Mouse (Mus musculus) MEL (cell line): Measurements from ENCODE around the gene Lrrc72. TPM values are rescaled to one million over a fixed set of nuclear protein-coding genes. Genes with fewer than 3 reads are reported as not detected.

Experiments
- DNase-seq: peaks from one replicate; pipeline ENCODE4 v3.0.0; 2011; ENCODE audit warnings: low read depth, low spot score
- H3K27ac ChIP-seq: 2 replicates; pipeline ENCODE4 v1.5.1; 2012; ENCODE audit warnings: low read depth, mild to moderate bottlenecking, control low read depth, low read length, moderate library complexity; ENCODE audit not compliant: control insufficient read depth
- H3K27me3 ChIP-seq, 2 experiments: fragments of 150-350 bp in 1 of 2; sonication (generic) in 1 of 2; 2 replicates each; pipeline ENCODE4 v1.6.1; 2012; ENCODE audit warnings: low read length in 2 of 2, mild to moderate bottlenecking in 2 of 2, improper control_type of control experiment in 1 of 2, moderate library complexity in 1 of 2; ENCODE audit not compliant: insufficient read depth in 2 of 2, control insufficient read depth in 1 of 2
- H3K36me3 ChIP-seq, 2 experiments: 2 replicates each; pipeline ENCODE4 v1.6.1; 2012 to 2014; ENCODE audit warnings: low read length in 2 of 2, improper control_type of control experiment in 1 of 2, inconsistent platforms in 1 of 2, mild to moderate bottlenecking in 1 of 2; ENCODE audit not compliant: insufficient read depth in 2 of 2, control insufficient read depth in 1 of 2
- H3K4me1 ChIP-seq, 2 experiments: fragments of 150-350 bp in 1 of 2; sonication (generic) in 1 of 2; 2 replicates each; pipeline ENCODE4 v1.6.1; 2012; ENCODE audit warnings: low read length in 2 of 2, improper control_type of control experiment in 1 of 2, mild to moderate bottlenecking in 1 of 2; ENCODE audit not compliant: insufficient read depth in 2 of 2, control insufficient read depth in 1 of 2
- H3K4me3 ChIP-seq, 2 experiments: fragments of 150-350 bp in 1 of 2; sonication (generic) in 1 of 2; 2 replicates each; pipeline ENCODE4 v1.5.1; 2012; ENCODE audit warnings: low read depth in 2 of 2, low read length in 2 of 2, mild to moderate bottlenecking in 2 of 2, moderate library complexity in 2 of 2, control low read depth in 1 of 2, improper control_type of control experiment in 1 of 2; ENCODE audit not compliant: control insufficient read depth in 1 of 2, insufficient read depth in 1 of 2
- H3K79me2 ChIP-seq: 2 replicates; pipeline ENCODE4 v1.6.1; 2012; ENCODE audit warnings: mild to moderate bottlenecking, low read length, moderate library complexity; ENCODE audit not compliant: control insufficient read depth, poor library complexity, insufficient read depth
- H3K9ac ChIP-seq: 2 replicates; pipeline ENCODE4 v1.6.1; 2012; ENCODE audit warnings: low read depth, mild to moderate bottlenecking, control low read depth, low read length, moderate library complexity; ENCODE audit not compliant: control insufficient read depth, poor library complexity, severe bottlenecking
- H3K9me3 ChIP-seq: fragments of 150-350 bp; sonication (generic); replicated peaks from 2 replicates; pipeline ENCODE4 v1.6.1; 2012; ENCODE audit warnings: mild to moderate bottlenecking, low read length, improper control_type of control experiment, moderate library complexity; ENCODE audit not compliant: insufficient read depth
- CHD1 ChIP-seq: IDR thresholded peaks from 2 replicates; pipeline ENCODE4 v1.6.1; 2012; ENCODE audit warnings: low read depth, mild to moderate bottlenecking, inconsistent platforms, low read length, improper control_type of control experiment
- CHD2 ChIP-seq: IDR thresholded peaks from 2 replicates; pipeline ENCODE4 v1.6.1; 2011; ENCODE audit warnings: low read length, improper control_type of control experiment
- CTCF ChIP-seq, 3 experiments: IDR thresholded peaks in 2 of 3; conservative IDR thresholded peaks in 1 of 3; 2 replicates each; pipeline ENCODE4 v1.5.1; 2011 to 2012; ENCODE audit warnings: low read length in 3 of 3, low read depth in 2 of 3, mild to moderate bottlenecking in 2 of 3, improper control_type of control experiment in 1 of 3, inconsistent platforms in 1 of 3, mixed read lengths in 1 of 3, moderate library complexity in 1 of 3; ENCODE audit not compliant: control insufficient read depth in 1 of 3, insufficient read depth in 1 of 3, poor library complexity in 1 of 3, severe bottlenecking in 1 of 3
- E2F4 ChIP-seq: IDR thresholded peaks from 2 replicates; pipeline ENCODE4 v1.6.1; 2011; ENCODE audit warnings: low read depth, low read length, improper control_type of control experiment, borderline replicate concordance
- EP300 ChIP-seq, 2 experiments: IDR thresholded peaks; 2 replicates each; pipeline ENCODE4 v1.6.1; 2011; ENCODE audit warnings: improper control_type of control experiment in 2 of 2, low read length in 2 of 2, low read depth in 1 of 2, mild to moderate bottlenecking in 1 of 2
- GATA1 ChIP-seq: IDR thresholded peaks from 2 replicates; pipeline ENCODE4 v1.6.1; 2011; ENCODE audit warnings: low read depth, low read length, improper control_type of control experiment
- HCFC1 ChIP-seq: IDR thresholded peaks from 2 replicates; pipeline ENCODE4 v1.6.1; 2012; ENCODE audit warnings: low read depth, mild to moderate bottlenecking, inconsistent platforms, low read length, improper control_type of control experiment, moderate library complexity
- JUND ChIP-seq: IDR thresholded peaks from 2 replicates; pipeline ENCODE4 v1.6.1; 2011; ENCODE audit warnings: low read depth, mild to moderate bottlenecking, improper control_type of control experiment, low read length
- KAT2A ChIP-seq: conservative IDR thresholded peaks from 2 replicates; pipeline ENCODE4 v1.6.1; 2012; ENCODE audit warnings: low read depth, low read length, improper control_type of control experiment, inconsistent platforms
- MAFK ChIP-seq: IDR thresholded peaks from 2 replicates; pipeline ENCODE4 v1.6.1; 2011; ENCODE audit warnings: low read depth, mild to moderate bottlenecking, low read length, improper control_type of control experiment, borderline replicate concordance
- MAX ChIP-seq: IDR thresholded peaks from 2 replicates; pipeline ENCODE4 v1.6.1; 2011; ENCODE audit warnings: low read length, improper control_type of control experiment
- MAZ ChIP-seq: IDR thresholded peaks from 2 replicates; pipeline ENCODE4 v1.6.1; 2012; ENCODE audit warnings: low read depth, mild to moderate bottlenecking, inconsistent platforms, low read length, improper control_type of control experiment
- MEF2A ChIP-seq: IDR thresholded peaks from 2 replicates; pipeline ENCODE4 v1.6.1; 2014; ENCODE audit warnings: low read depth, mild to moderate bottlenecking, inconsistent platforms, low read length, improper control_type of control experiment; ENCODE audit not compliant: poor library complexity, insufficient replicate concordance, severe bottlenecking; ENCODE audit errors: extremely low read depth
- MYB ChIP-seq: IDR thresholded peaks from 2 replicates; pipeline ENCODE4 v1.6.1; 2011; ENCODE audit warnings: mild to moderate bottlenecking, low read depth, low read length, improper control_type of control experiment
- MYC ChIP-seq: IDR thresholded peaks from 2 replicates; pipeline ENCODE4 v1.6.1; 2011; ENCODE audit warnings: low read depth, mild to moderate bottlenecking, low read length, improper control_type of control experiment, moderate library complexity
- NELFE ChIP-seq: IDR thresholded peaks from 2 replicates; pipeline ENCODE4 v1.6.1; 2011; ENCODE audit warnings: low read depth, low read length, improper control_type of control experiment
- POLR2AphosphoS2 ChIP-seq: IDR thresholded peaks from 2 replicates; pipeline ENCODE4 v1.6.1; 2011; ENCODE audit warnings: low read length, improper control_type of control experiment
- RAD21 ChIP-seq: IDR thresholded peaks from 2 replicates; pipeline ENCODE4 v1.6.1; 2011; ENCODE audit warnings: mild to moderate bottlenecking, low read depth, low read length, improper control_type of control experiment
- TBP ChIP-seq: IDR thresholded peaks from 2 replicates; pipeline ENCODE4 v1.8.0; 2011; ENCODE audit warnings: low read depth, low read length, improper control_type of control experiment
- UBTF ChIP-seq: IDR thresholded peaks from 2 replicates; pipeline ENCODE4 v1.6.1; 2012; ENCODE audit warnings: low read depth, mild to moderate bottlenecking, inconsistent platforms, low read length, improper control_type of control experiment, moderate library complexity, borderline replicate concordance; ENCODE audit not compliant: insufficient read depth
- USF1 ChIP-seq: IDR thresholded peaks from 2 replicates; pipeline ENCODE4 v1.6.1; 2014; ENCODE audit warnings: low read depth, mild to moderate bottlenecking, inconsistent platforms, low read length, improper control_type of control experiment, moderate library complexity
- USF2 ChIP-seq, 2 experiments: IDR thresholded peaks; 2 replicates each; pipeline ENCODE4 v1.6.1; 2011 to 2012; ENCODE audit warnings: improper control_type of control experiment in 2 of 2, low read length in 2 of 2, borderline replicate concordance in 1 of 2, inconsistent platforms in 1 of 2, low read depth in 1 of 2, mild to moderate bottlenecking in 1 of 2; ENCODE audit not compliant: insufficient read depth in 1 of 2
- ZKSCAN1 ChIP-seq: IDR thresholded peaks from 2 replicates; pipeline ENCODE4 v1.6.1; 2012; ENCODE audit warnings: low read depth, mild to moderate bottlenecking, inconsistent platforms, low read length, improper control_type of control experiment, moderate library complexity
- ZNF384 ChIP-seq: IDR thresholded peaks from 2 replicates; pipeline ENCODE4 v1.6.1; 2012; ENCODE audit warnings: low read depth, mild to moderate bottlenecking, inconsistent platforms, low read length, improper control_type of control experiment
- polyA plus RNA-seq, 2 experiments: library from polyadenylated mRNA; stranded (reverse) in 1 of 2; unstranded in 1 of 2; fragments of >175 nt in 1 of 2; fragments of >200 nt in 1 of 2; gene quantifications; 2 replicates each; pipeline versions ENCODE4 v1.2.1 to v1.2.4; 2012; ENCODE audit warnings: low replicate concordance in 2 of 2, low read depth in 1 of 2; ENCODE audit not compliant: insufficient read length in 2 of 2, insufficient read depth in 1 of 2, missing spikeins in 1 of 2
- total RNA-seq: library from RNA; depleted of rRNA; stranded (reverse); fragments of 300-350 nt; gene quantifications from 2 replicates; pipeline ENCODE4 v1.2.3, GENCODE M21; 2012

Lrrc72 gene
- total and polyA plus RNA-seq, 3 experiments = not detected

- no peak for DNase-seq
- H3K27ac ChIP-seq = no peak overlapping the region
- H3K9ac ChIP-seq = no peak overlapping the region
- no peak overlapping the region for H3K4me3 ChIP-seq
- H3K4me1 ChIP-seq = no peaks in the 10 kb centered on the region
- H3K79me2 ChIP-seq = no peaks in the 10 kb centered on the region
- TF ChIP-seq MYB (no peak), CHD2 (no peak), KAT2A (no peak), NELFE (no peak)
- no peaks in the 10 kb centered on the region for H3K27me3 ChIP-seq
- no peaks in the 10 kb centered on the region for H3K9me3 ChIP-seq
- peaks cover 0 to 2% of the 10 kb centered on the region in 2 experiments; a peak in 1 of 4 replicates for H3K36me3 ChIP-seq
Measured at GRCm38 (mm10) chr12:36182570-36182969, 70.6 kb downstream of the Lrrc72 start.

GRCm38 (mm10) chr12:36177227-36177626, 76.0 kb downstream of the Lrrc72 start:
- TF ChIP-seq POLR2AphosphoS2 = no peak
- TF ChIP-seq MAZ = no peak
- TF ChIP-seq E2F4 = no peak
- TF ChIP-seq MYC = no peak
- TF ChIP-seq EP300 (IDR thresholded peaks at IDR 0.05; ENCODE audit: low read depth in 1 of 2, low read length in 2 of 2) = no peak
- TF ChIP-seq GATA1 = no peak
- no peak for TF ChIP-seq CTCF (IDR thresholded peaks at IDR 0.05 in 2 of 3, conservative IDR thresholded peaks at IDR 0.05 in 1 of 3; ENCODE audit: control insufficient read depth in 1 of 3, insufficient read depth in 1 of 3, low read depth in 2 of 3, low read length in 3 of 3, poor library complexity in 1 of 3, severe bottlenecking in 1 of 3)
- TF ChIP-seq HCFC1 = no peak
- TF ChIP-seq MAFK = no peak
- Histone ChIP-seq H3K4me3 (no peak overlapping the region), H3K9ac (no peak overlapping the region), H3K27me3 (no peaks in the 10 kb centered on the region), H3K9me3 (no peaks in the 10 kb centered on the region), H3K4me1 (no peaks in the 10 kb centered on the region), H3K79me2 (no peaks in the 10 kb centered on the region), H3K36me3 (peaks cover 0 to under 1% of the 10 kb centered on the region in 2 experiments; a peak in 1 of 4 replicates), H3K27ac (no peak overlapping the region)
- no peak for DNase-seq

- H3K27ac ChIP-seq = no peak overlapping the region
- no peaks in the 10 kb centered on the region for H3K9me3 ChIP-seq
- H3K4me3 ChIP-seq = no peak overlapping the region
- TF ChIP-seq ZNF384 = no peak
- no peak for TF ChIP-seq RAD21
- TF ChIP-seq TBP = no peak
- TF ChIP-seq USF2 (IDR thresholded peaks at IDR 0.05; ENCODE audit: borderline replicate concordance in 1 of 2, insufficient read depth in 1 of 2, low read depth in 1 of 2, low read length in 2 of 2) = no peak
- TF ChIP-seq MEF2A = no peak
- no peak for TF ChIP-seq GATA1
- TF ChIP-seq MYB = no peak
- no peak for TF ChIP-seq USF1
- TF ChIP-seq CHD1 = no peak
- no peak for TF ChIP-seq E2F4
- TF ChIP-seq MAZ = no peak
- TF ChIP-seq CHD2 = no peak
- no peak for TF ChIP-seq CTCF (IDR thresholded peaks at IDR 0.05 in 2 of 3, conservative IDR thresholded peaks at IDR 0.05 in 1 of 3; ENCODE audit: control insufficient read depth in 1 of 3, insufficient read depth in 1 of 3, low read depth in 2 of 3, low read length in 3 of 3, poor library complexity in 1 of 3, severe bottlenecking in 1 of 3)
- TF ChIP-seq ZKSCAN1 = no peak
- no peak for TF ChIP-seq JUND
- TF ChIP-seq MAX = no peak
- no peak for TF ChIP-seq KAT2A
- TF ChIP-seq MAFK = no peak
- TF ChIP-seq UBTF = no peak
- H3K36me3 ChIP-seq = peaks cover 6 to 15% of the 10 kb centered on the region in 2 experiments
- no peak overlapping the region for H3K9ac ChIP-seq
- no peak for DNase-seq
- peaks cover 10 to 13% of the 10 kb centered on the region in 2 experiments for H3K4me1 ChIP-seq
- H3K27me3 ChIP-seq = no peaks in the 10 kb centered on the region
- no peaks in the 10 kb centered on the region for H3K79me2 ChIP-seq
Measured at GRCm38 (mm10) chr12:36165299-36165698, 87.9 kb downstream of the Lrrc72 start.
